ENCODE assay signal across 17 mouse cellular contexts in the genomic region with DNA sequence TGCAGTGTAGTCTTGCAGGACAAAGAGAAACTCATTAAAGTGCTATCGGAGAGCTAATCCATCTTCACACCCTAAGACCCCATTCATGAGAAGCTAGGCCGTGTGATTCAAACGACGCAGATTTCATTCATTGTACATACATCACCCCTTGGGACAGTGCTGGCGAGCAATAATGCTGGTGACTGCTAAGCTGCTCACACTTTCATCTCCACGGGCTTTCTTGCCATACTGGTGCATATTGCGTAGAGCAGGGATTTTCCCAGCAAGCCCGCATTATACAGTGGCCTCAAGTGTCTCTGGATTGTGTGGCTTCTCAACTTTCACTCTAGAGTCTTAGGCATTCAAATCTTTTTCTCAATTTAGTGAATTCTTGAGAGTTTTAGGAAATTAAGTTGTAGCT. TPM values are rescaled to one million over a fixed set of nuclear protein-coding genes. Genes with fewer than 3 reads are reported as not detected.
A peak's percentile ranks its signal among the peaks of the same experiment; 100 is the strongest.
DNase-seq lines count a peak whose midpoint lies in the region; ATAC-seq and TF ChIP-seq lines count a peak whose summit lies in the region.
"Had no signal": no experiment of that assay in that cellular context is flagged by ENCODE, and none has a peak within 500 bp of the region (broad histone marks: within the 10 kb centered on the region; RNA-seq: fewer than 3 reads in every experiment).

No protein-coding gene starts in this region.

- H3K4me3 ChIP-seq in heart, embryonic 10.5 days, result no peak overlapping the region
- no peak overlapping the region for H3K4me3 ChIP-seq in forebrain, embryonic 15.5 days
- no peak overlapping the region for H3K4me3 ChIP-seq in neural tube, embryonic 13.5 days
- H3K4me3 ChIP-seq in stomach, postnatal 0 days (ENCODE audit: low read depth, low read length), result no peak overlapping the region
- H3K4me3 ChIP-seq: limb, embryonic 15.5 days had no signal

- H3K9ac ChIP-seq in forebrain, embryonic 15.5 days (replicated peaks), result no peak overlapping the region
- no peak overlapping the region for H3K9ac ChIP-seq in neural tube, embryonic 13.5 days
- H3K9ac ChIP-seq in stomach, postnatal 0 days (ENCODE audit: low read length), result no peak overlapping the region
- H3K9ac ChIP-seq: limb, embryonic 15.5 days had no signal

- no peak overlapping the region for H3K4me2 ChIP-seq in forebrain, embryonic 15.5 days (replicated peaks)
- peak overlapping the region; percentile 16; the same call in 1 of the 2 replicates for H3K4me2 ChIP-seq in neural tube, embryonic 13.5 days
- no peak overlapping the region for H3K4me2 ChIP-seq in stomach, postnatal 0 days (replicated peaks; ENCODE audit: low read depth)
- H3K4me2 ChIP-seq: limb, embryonic 15.5 days had no signal

- peaks cover 41% of the 10 kb centered on the region for H3K4me1 ChIP-seq in heart, embryonic 10.5 days
- H3K4me1 ChIP-seq in forebrain, embryonic 15.5 days, result peaks cover 16% of the 10 kb centered on the region
- peaks cover 35% of the 10 kb centered on the region for H3K4me1 ChIP-seq in neural tube, embryonic 13.5 days (replicated peaks)
- peaks cover 3% of the 10 kb centered on the region for H3K4me1 ChIP-seq in stomach, postnatal 0 days (replicated peaks; ENCODE audit: control insufficient read depth, insufficient read depth)

- no peak overlapping the region for H3K27ac ChIP-seq in heart, embryonic 10.5 days
- no peak overlapping the region for H3K27ac ChIP-seq in forebrain, embryonic 15.5 days (replicated peaks)
- H3K27ac ChIP-seq in neural tube, embryonic 13.5 days (replicated peaks), result peak overlapping the region; percentile 56; the same call in 1 of the 2 replicates
- no peak overlapping the region for H3K27ac ChIP-seq in stomach, postnatal 0 days (replicated peaks)
- H3K27ac ChIP-seq: limb, embryonic 15.5 days; macrophage had no signal

- intact Hi-C loops in heart, postnatal 14 days (cut with DNase I), result no loop called here

- ATAC-seq in forebrain, embryonic 15.5 days (replicated peaks), result peak; percentile 76
- ATAC-seq in neural tube, embryonic 13.5 days (ENCODE audit: low read depth), result peak; percentile 77
- no peak for ATAC-seq in stomach, postnatal 0 days (ENCODE audit: low FRiP score, low TSS enrichment)

- H3K36me3 ChIP-seq in heart, embryonic 10.5 days, result no peaks in the 10 kb centered on the region; the same call in 1 of the 2 replicates
- H3K36me3 ChIP-seq in forebrain, embryonic 15.5 days, result no peaks in the 10 kb centered on the region
- H3K36me3 ChIP-seq in neural tube, embryonic 13.5 days, result peaks cover 9% of the 10 kb centered on the region; the same call in 1 of the 2 replicates
- H3K36me3 ChIP-seq in stomach, postnatal 0 days (ENCODE audit: control insufficient read depth, insufficient read depth, low read length), result no peaks in the 10 kb centered on the region

- peak; percentile 25 for DNase-seq in heart, embryonic 10.5 days (ENCODE audit: low spot score)
- no peak for DNase-seq in heart, postnatal 14 days
- DNase-seq in mesoderm, embryonic 11.5 days (ENCODE audit: low read depth, low spot score), result peak; percentile 69
- DNase-seq in stomach, postnatal 0 days (ENCODE audit: low spot score), result no peak
- DNase-seq in layer of hippocampus, adult 9-10 months (ENCODE audit: low spot score), result no peak
- DNase-seq in Muller cell, postnatal 12 days (ENCODE audit: inconsistent ontology term), result no peak
- DNase-seq: adrenal gland, postnatal 14 days; cerebellum, postnatal 36 days; heart, postnatal 4 days; kidney, adult 18-20 months; kidney, postnatal 4 days; lung, adult 2 months; thymus, adult 2 months had no signal

- no peak for TF ChIP-seq CTCF in stomach, postnatal 0 days (IDR thresholded peaks at IDR 0.05; ENCODE audit: low read depth)

- 86% methylated on average over 8 of the region's 8 CpGs for WGBS in heart, embryonic 10.5 days
- 10% methylated on average over 8 of the region's 8 CpGs for WGBS in forebrain, embryonic 15.5 days
- 17% methylated on average over 8 of the region's 8 CpGs for WGBS in neural tube, embryonic 13.5 days
- 81% methylated on average over 8 of the region's 8 CpGs for WGBS in stomach, postnatal 0 days

- no peaks in the 10 kb centered on the region for H3K9me3 ChIP-seq in heart, embryonic 10.5 days
- no peaks in the 10 kb centered on the region for H3K9me3 ChIP-seq in forebrain, embryonic 15.5 days
- H3K9me3 ChIP-seq in neural tube, embryonic 13.5 days, result peaks cover 10% of the 10 kb centered on the region
- no peaks in the 10 kb centered on the region for H3K9me3 ChIP-seq in stomach, postnatal 0 days (ENCODE audit: control insufficient read depth, low read length)

- TF ChIP-seq EP300 in stomach, postnatal 0 days (optimal IDR thresholded peaks at IDR 0.05), result no peak

- H3K27me3 ChIP-seq in heart, embryonic 10.5 days (ENCODE audit: insufficient read depth, poor library complexity, severe bottlenecking), result no peaks in the 10 kb centered on the region
- H3K27me3 ChIP-seq in forebrain, embryonic 15.5 days, result no peaks in the 10 kb centered on the region
- no peaks in the 10 kb centered on the region for H3K27me3 ChIP-seq in neural tube, embryonic 13.5 days
- H3K27me3 ChIP-seq in stomach, postnatal 0 days (ENCODE audit: control insufficient read depth, insufficient read depth, low read length), result no peaks in the 10 kb centered on the region
- H3K27me3 ChIP-seq: limb, embryonic 15.5 days had no signal

RNA-seq across cellular contexts. Expression of a gene that starts 36.9 kb away (rescaled TPM):
- 8.9 and 9.5 TPM in 2 replicates for polyA plus RNA-seq in heart, embryonic 10.5 days (2016; fragmentation: Nextera tagmentation; extraction: Ambion mirVana)
- total RNA-seq in heart, postnatal 14 days (2021), result 1 to 10 TPM; 8.1 to 8.6 TPM
- 8.5 and 8.7 TPM in 2 replicates for polyA plus RNA-seq in forebrain, embryonic 15.5 days (2015; fragmentation: Nextera tagmentation; extraction: Ambion mirVana)
- polyA plus RNA-seq in neural tube, embryonic 13.5 days (2015; fragmentation: Nextera tagmentation; extraction: Ambion mirVana), result 8.4 and 8.7 TPM in 2 replicates
- 2.4 and 2.5 TPM in 2 replicates for polyA plus RNA-seq in stomach, postnatal 0 days (2015; fragmentation: Nextera tagmentation; extraction: Ambion mirVana)

Comparison
In these comparisons a context has a peak if more than half of its experiments do, and no peak if none do; other contexts are left out.
1. DNase-seq: peak in heart, embryonic 10.5 days (single experiment) and mesoderm, embryonic 11.5 days (single experiment); none in heart, postnatal 14 days (0 of 2), stomach, postnatal 0 days (single experiment), layer of hippocampus, adult 9-10 months (single experiment) and Muller cell, postnatal 12 days (single experiment).